Mouse (Mus musculus) CH12.LX (cell line): ENCODE measurements around the gene Hipk2. TPM values are rescaled to one million over a fixed set of nuclear protein-coding genes. Genes with fewer than 3 reads are reported as not detected.

Source experiments
- DNase-seq: peaks from one replicate; pipeline ENCODE4 v3.0.0-alpha.2; 2013; ENCODE audit errors: extremely low read depth
- H3K27ac ChIP-seq: 2 replicates; pipeline ENCODE4 v1.5.1; 2012; ENCODE audit warnings: low read depth, mild to moderate bottlenecking, control low read depth, moderate library complexity; ENCODE audit not compliant: insufficient read depth
- H3K27me3 ChIP-seq: replicated peaks from 2 replicates; pipeline ENCODE3; 2012; ENCODE audit warnings: inconsistent platforms
- H3K36me3 ChIP-seq, 2 experiments: replicated peaks in 1 of 2; 2 replicates each; pipeline versions ENCODE3 to v1.6.1; 2012; ENCODE audit warnings: inconsistent platforms in 1 of 2, low read length in 1 of 2, mild to moderate bottlenecking in 1 of 2, mixed read lengths in 1 of 2, moderate library complexity in 1 of 2; ENCODE audit not compliant: control insufficient read depth in 1 of 2, insufficient read depth in 1 of 2
- H3K4me1 ChIP-seq, 2 experiments: 2 replicates each; pipeline ENCODE4 v1.6.1; 2012; ENCODE audit warnings: inconsistent platforms in 1 of 2, moderate library complexity in 1 of 2; ENCODE audit not compliant: insufficient read depth in 2 of 2, control insufficient read depth in 1 of 2
- H3K4me2 ChIP-seq: 2 replicates; pipeline ENCODE4 v1.6.1; 2012; ENCODE audit warnings: low read depth, mild to moderate bottlenecking, control low read depth; ENCODE audit not compliant: poor library complexity, insufficient read depth, severe bottlenecking
- H3K4me3 ChIP-seq, 3 experiments: fragments of 150-350 bp in 1 of 3; sonication (generic) in 1 of 3; replicated peaks in 1 of 3; 2 replicates each; pipeline versions ENCODE3 to v1.5.1; 2011 to 2012; ENCODE audit warnings: low read depth in 2 of 3, low read length in 2 of 3, mild to moderate bottlenecking in 2 of 3, moderate library complexity in 2 of 3, control low read depth in 1 of 3, improper control_type of control experiment in 1 of 3, inconsistent platforms in 1 of 3, mixed read lengths in 1 of 3; ENCODE audit not compliant: poor library complexity in 1 of 3
- H3K79me2 ChIP-seq: replicated peaks from 2 replicates; pipeline ENCODE4 v1.6.1; 2012; ENCODE audit warnings: mild to moderate bottlenecking, moderate library complexity; ENCODE audit not compliant: control insufficient read depth, poor library complexity, insufficient read depth, severe bottlenecking; ENCODE audit errors: extremely low read depth
- H3K9ac ChIP-seq: 2 replicates; pipeline ENCODE4 v1.6.1; 2012; ENCODE audit warnings: low read depth, mild to moderate bottlenecking, control low read depth, moderate library complexity; ENCODE audit not compliant: insufficient read depth
- H3K9me3 ChIP-seq: replicated peaks from 2 replicates; pipeline ENCODE3; 2012; ENCODE audit warnings: low read length, inconsistent platforms, mixed read lengths
- BHLHE40 ChIP-seq: IDR thresholded peaks from 2 replicates; pipeline ENCODE4 v1.6.1; 2011; ENCODE audit warnings: mild to moderate bottlenecking, low read depth, low read length, improper control_type of control experiment
- CHD1 ChIP-seq: IDR thresholded peaks from 2 replicates; pipeline ENCODE4 v1.6.1; 2012; ENCODE audit warnings: low read depth, low read length, improper control_type of control experiment, inconsistent platforms
- ELF1 ChIP-seq: IDR thresholded peaks from 2 replicates; pipeline ENCODE4 v1.6.1; 2014; ENCODE audit warnings: low read depth, mild to moderate bottlenecking, inconsistent platforms, low read length, improper control_type of control experiment
- EP300 ChIP-seq: IDR thresholded peaks from 2 replicates; pipeline ENCODE4 v1.6.1; 2011; ENCODE audit warnings: low read length, improper control_type of control experiment
- HCFC1 ChIP-seq: IDR thresholded peaks from 2 replicates; pipeline ENCODE4 v1.6.1; 2012; ENCODE audit warnings: low read depth, mild to moderate bottlenecking, inconsistent platforms, low read length, improper control_type of control experiment
- IRF4 ChIP-seq: IDR thresholded peaks from 2 replicates; pipeline ENCODE4 v1.6.1; 2014; ENCODE audit warnings: low read depth, mild to moderate bottlenecking, inconsistent platforms, low read length, improper control_type of control experiment
- JUN ChIP-seq: IDR thresholded peaks from 2 replicates; pipeline ENCODE4 v1.6.1; 2011; ENCODE audit warnings: low read depth, mild to moderate bottlenecking, low read length, improper control_type of control experiment, moderate library complexity; ENCODE audit not compliant: insufficient read depth
- JUND ChIP-seq: conservative IDR thresholded peaks from 2 replicates; pipeline ENCODE4 v1.6.1; 2011; ENCODE audit warnings: low read depth, low read length, improper control_type of control experiment
- KAT2A ChIP-seq: IDR thresholded peaks from 2 replicates; pipeline ENCODE4 v1.6.1; 2012; ENCODE audit warnings: low read length, improper control_type of control experiment, inconsistent platforms; ENCODE audit not compliant: insufficient replicate concordance
- MAZ ChIP-seq: IDR thresholded peaks from 2 replicates; pipeline ENCODE4 v1.6.1; 2012; ENCODE audit warnings: low read depth, mild to moderate bottlenecking, inconsistent platforms, low read length, improper control_type of control experiment, moderate library complexity
- MEF2A ChIP-seq: IDR thresholded peaks from 2 replicates; pipeline ENCODE4 v1.6.1; 2014; ENCODE audit warnings: low read depth, mild to moderate bottlenecking, inconsistent platforms, low read length, improper control_type of control experiment, borderline replicate concordance
- MYC ChIP-seq: IDR thresholded peaks from 2 replicates; pipeline ENCODE4 v1.6.1; 2011; ENCODE audit warnings: low read depth, mild to moderate bottlenecking, improper control_type of control experiment, low read length
- NELFE ChIP-seq: IDR thresholded peaks from 2 replicates; pipeline ENCODE4 v1.6.1; 2011; ENCODE audit warnings: low read depth, low read length, improper control_type of control experiment
- NRF1 ChIP-seq: IDR thresholded peaks from 2 replicates; pipeline ENCODE4 v1.6.1; 2014; ENCODE audit warnings: low read depth, mild to moderate bottlenecking, inconsistent platforms, low read length, improper control_type of control experiment, moderate library complexity
- POLR2A ChIP-seq: IDR thresholded peaks from 2 replicates; pipeline ENCODE4 v1.6.1; 2011; ENCODE audit warnings: low read depth, mild to moderate bottlenecking, improper control_type of control experiment, low read length
- POLR2AphosphoS2 ChIP-seq: IDR thresholded peaks from 2 replicates; pipeline ENCODE4 v1.6.1; 2011; ENCODE audit warnings: low read depth, low read length, improper control_type of control experiment
- RAD21 ChIP-seq: IDR thresholded peaks from 2 replicates; pipeline ENCODE4 v1.6.1; 2011; ENCODE audit warnings: low read depth, mild to moderate bottlenecking, low read length, improper control_type of control experiment, moderate library complexity
- RCOR1 ChIP-seq: conservative IDR thresholded peaks from 2 replicates; pipeline ENCODE4 v1.6.1; 2012; ENCODE audit warnings: low read depth, mild to moderate bottlenecking, inconsistent platforms, low read length, improper control_type of control experiment
- SIN3A ChIP-seq: IDR thresholded peaks from 2 replicates; pipeline ENCODE4 v1.6.1; 2012; ENCODE audit warnings: low read length, improper control_type of control experiment, inconsistent platforms
- SMC3 ChIP-seq: IDR thresholded peaks from 2 replicates; pipeline ENCODE4 v1.6.1; 2011; ENCODE audit warnings: low read depth, low read length, improper control_type of control experiment
- TBP ChIP-seq: conservative IDR thresholded peaks from 2 replicates; pipeline ENCODE4 v1.6.1; 2011; ENCODE audit warnings: low read depth, low read length, improper control_type of control experiment
- TCF12 ChIP-seq: IDR thresholded peaks from 2 replicates; pipeline ENCODE4 v1.6.1; 2014; ENCODE audit warnings: low read depth, mild to moderate bottlenecking, inconsistent platforms, low read length, improper control_type of control experiment
- UBTF ChIP-seq: IDR thresholded peaks from 2 replicates; pipeline ENCODE4 v1.6.1; 2012; ENCODE audit warnings: low read depth, mild to moderate bottlenecking, inconsistent platforms, low read length, improper control_type of control experiment, moderate library complexity
- USF2 ChIP-seq: conservative IDR thresholded peaks from 2 replicates; pipeline ENCODE4 v1.6.1; 2011; ENCODE audit warnings: low read depth, low read length, improper control_type of control experiment
- ZC3H11A ChIP-seq: IDR thresholded peaks from 2 replicates; pipeline ENCODE4 v1.6.1; 2012; ENCODE audit warnings: low read depth, mild to moderate bottlenecking, inconsistent platforms, low read length, improper control_type of control experiment
- ZKSCAN1 ChIP-seq: IDR thresholded peaks from 2 replicates; pipeline ENCODE4 v1.6.1; 2012; ENCODE audit warnings: low read depth, inconsistent platforms, low read length, improper control_type of control experiment, borderline replicate concordance
- ZNF384 ChIP-seq: IDR thresholded peaks from 2 replicates; pipeline ENCODE4 v1.6.1; 2012; ENCODE audit warnings: low read depth, low read length, improper control_type of control experiment, inconsistent platforms
- dilution Hi-C: fragments of 300-500 bp; cut with MboI; formaldehyde crosslinking; loops from 2 replicates; pipeline ENCODE4 v1.14.3; 2020; ENCODE audit warnings: low sequenced_read_pairs; ENCODE audit not compliant: extremely low pct_unique_long_range_greater_than_20kb, extremely low pct_ligation_motif_present
- in situ Hi-C: fragments of 300-500 bp; cut with MboI; formaldehyde crosslinking; loops from 3 replicates; pipeline ENCODE4 v1.14.3; 2019; ENCODE audit warnings: low sequenced_read_pairs, low pct_ligation_motif_present, low pct_unique_long_range_greater_than_20kb, mixed read lengths
- polyA plus RNA-seq: library from polyadenylated mRNA; unstranded; fragments of >175 nt; gene quantifications from 2 replicates; pipeline ENCODE4 v1.2.1, GENCODE M21; 2012; ENCODE audit warnings: low read depth; ENCODE audit not compliant: insufficient read length
- total RNA-seq, 2 experiments: library from RNA; depleted of rRNA; stranded (reverse); fragments of 300-350 nt in 1 of 2; fragments of >200 nt in 1 of 2; gene quantifications; 2 replicates each; pipeline ENCODE4 v1.2.3; 2012 to 2014

Gene Hipk2
- total and polyA plus RNA-seq, 3 experiments = 1.6 to 5.3 (median 2.6) TPM

DNA sequence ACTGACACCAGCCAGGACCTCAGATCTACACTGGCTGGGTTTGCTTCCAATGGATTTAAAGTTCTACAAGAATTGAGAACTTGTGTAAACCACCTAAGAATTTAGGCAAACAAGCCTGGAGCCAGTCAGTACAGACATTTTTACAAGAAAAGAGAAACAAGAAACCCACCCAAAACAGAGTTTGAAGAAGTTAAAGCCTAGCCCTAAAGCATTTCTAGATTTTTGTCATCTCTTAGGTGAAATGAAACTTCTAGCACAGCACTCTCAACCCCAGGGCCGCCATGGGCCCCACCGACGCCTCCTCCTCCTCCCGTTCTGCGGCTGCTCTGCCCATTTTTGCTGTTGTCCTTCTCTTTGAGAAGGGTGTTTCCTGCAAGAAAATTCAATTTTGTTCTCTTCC is 184.9 kb downstream of the Hipk2 start:
- Histone ChIP-seq H3K4me1 (peaks cover 15 to 40% of the 10 kb centered on the region in 2 experiments), H3K27me3 (no peaks in the 10 kb centered on the region), H3K4me2 (peak overlapping the region; percentile 33; the same call in 1 of the 2 replicates), H3K27ac (no peak overlapping the region; the same call in 1 of the 2 replicates), H3K9me3 (no peaks in the 10 kb centered on the region), H3K79me2 (no peaks in the 10 kb centered on the region), H3K36me3 (peaks cover 0 to 3% of the 10 kb centered on the region in 2 experiments), H3K4me3 (no peak overlapping the region), H3K9ac (peak overlapping the region; percentile 37; the same call in 1 of the 2 replicates)
- no peak for DNase-seq
- TF ChIP-seq MYC (0 out of 2 replicates have a peak, but pooled peaks have one; percentile 6), UBTF (no peak), TBP (0 out of 2 replicates have a peak, but pooled peaks have one; percentile 17), SIN3A (no peak), USF2 (no peak), BHLHE40 (0 out of 2 replicates have a peak, but pooled peaks have one; percentile 6), ZNF384 (no peak), ELF1 (no peak), NRF1 (no peak), IRF4 (peak; percentile 92), ZC3H11A (no peak), TCF12 (no peak), ZKSCAN1 (no peak), POLR2AphosphoS2 (no peak), NELFE (no peak), POLR2A (no peak), MAZ (no peak), KAT2A (no peak), JUND (peak; percentile 53; the same call in 1 of the 2 replicates), HCFC1 (no peak), MEF2A (0 out of 2 replicates have a peak, but pooled peaks have one; percentile 14), EP300 (peak; percentile 74; the same call in 1 of the 2 replicates), RCOR1 (no peak), JUN (peak; percentile 17; the same call in 1 of the 2 replicates), SMC3 (no peak), RAD21 (no peak), CHD1 (no peak)
- in situ Hi-C loops (no loop called here), dilution Hi-C loops (no loop called here)
